Mouse (Mus musculus) limb, embryonic 13.5 days (tissue): ENCODE measurements around the gene Hrg. TPM values are rescaled to one million over a fixed set of nuclear protein-coding genes. Genes with fewer than 3 reads are reported as not detected.

Experiments
- ATAC-seq: fragments of 200-750 bp; cut with Nextera tagmentation; 2 replicates; pipeline ENCODE4 v1.8.0; 2017; ENCODE audit warnings: low read depth, moderate number of reproducible peaks, moderate TSS enrichment; ENCODE audit not compliant: low FRiP score
- H3K27ac ChIP-seq: fragments of 300-500 bp; sonication (generic); 2 replicates; pipeline ENCODE4 v1.5.1; 2015; ENCODE audit warnings: inconsistent platforms, mild to moderate bottlenecking, moderate library complexity
- H3K27me3 ChIP-seq: fragments of 300-500 bp; sonication (generic); 2 replicates; pipeline ENCODE4 v1.6.1; 2015; ENCODE audit warnings: mild to moderate bottlenecking, inconsistent platforms
- H3K36me3 ChIP-seq: fragments of 300-500 bp; sonication (generic); 2 replicates; pipeline ENCODE4 v1.6.1; 2015; ENCODE audit warnings: inconsistent platforms, mild to moderate bottlenecking, moderate library complexity
- H3K4me1 ChIP-seq: fragments of 300-500 bp; sonication (generic); 2 replicates; pipeline ENCODE4 v1.6.1; 2015; ENCODE audit warnings: inconsistent platforms
- H3K4me2 ChIP-seq: fragments of 300-500 bp; sonication (generic); replicated peaks from 2 replicates; pipeline ENCODE4 v1.6.1; 2015; ENCODE audit warnings: inconsistent platforms, mild to moderate bottlenecking, moderate library complexity
- H3K4me3 ChIP-seq: fragments of 300-500 bp; sonication (generic); 2 replicates; pipeline ENCODE4 v1.5.1; 2015; ENCODE audit warnings: moderate library complexity, mild to moderate bottlenecking, inconsistent platforms
- H3K9ac ChIP-seq: fragments of 300-500 bp; sonication (generic); 2 replicates; pipeline ENCODE4 v1.6.1; 2015; ENCODE audit warnings: mild to moderate bottlenecking, inconsistent platforms
- H3K9me3 ChIP-seq: fragments of 300-500 bp; sonication (generic); 2 replicates; pipeline ENCODE4 v1.6.1; 2016; ENCODE audit warnings: inconsistent platforms
- WGBS: fragments of 180-500 bp; shearing (Covaris S2); methylation state at CpG from one replicate; pipeline ENCODE4 v1.1.7; 2015; 5-methylcytosine and 5-hydroxymethylcytosine counted together
- polyA plus RNA-seq: library from polyadenylated mRNA; unstranded; fragments of >200 nt; fragmentation: Nextera tagmentation; extraction: Ambion mirVana; gene quantifications from 2 replicates; pipeline ENCODE4 v1.2.1, GENCODE M21; 2015

Gene Hrg
- not detected in 2 replicates for polyA plus RNA-seq

DNA sequence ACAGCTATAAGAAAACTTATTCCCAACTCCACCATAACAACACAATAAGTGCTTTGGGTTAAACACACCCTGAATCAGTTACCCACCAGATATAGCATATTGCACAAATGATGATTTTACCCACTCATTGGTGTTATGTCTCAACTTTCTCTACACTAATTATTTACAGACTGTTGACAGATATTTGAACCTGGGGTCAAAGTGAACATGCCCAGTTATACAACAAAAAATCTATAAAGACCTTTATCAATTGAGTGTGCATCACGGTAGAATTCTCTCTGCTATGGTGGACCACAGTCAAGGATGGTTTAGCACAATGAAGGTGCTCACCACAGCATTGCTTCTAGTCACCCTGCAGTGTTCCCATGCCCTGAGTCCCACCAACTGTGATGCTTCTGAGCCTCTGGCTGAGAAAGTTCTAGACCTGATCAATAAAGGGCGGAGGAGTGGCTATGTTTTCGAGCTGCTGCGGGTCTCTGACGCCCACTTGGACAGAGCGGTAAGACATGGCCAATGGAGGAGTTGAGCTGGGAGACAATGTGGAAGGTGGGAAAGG, at the start of gene Hrg:
Gene Hrg (plus strand): TSS at position 233 of the 556 bp plus-strand sequence.
- no peak within 1 kb of the TSS for H3K9ac ChIP-seq
- no peaks in the 10 kb centered on the region for H3K27me3 ChIP-seq
- ATAC-seq = no peak
- H3K36me3 ChIP-seq = no peaks in the 10 kb centered on the region
- 90% methylated on average over 6 of the region's 6 CpGs for whole genome bisulfite sequencing
- no peaks in the 10 kb centered on the region for H3K4me1 ChIP-seq
- H3K9me3 ChIP-seq = no peaks in the 10 kb centered on the region
- H3K27ac ChIP-seq = no peak within 1 kb of the TSS
- no peak within 1 kb of the TSS for H3K4me2 ChIP-seq
- no peak within 1 kb of the TSS for H3K4me3 ChIP-seq

DNA sequence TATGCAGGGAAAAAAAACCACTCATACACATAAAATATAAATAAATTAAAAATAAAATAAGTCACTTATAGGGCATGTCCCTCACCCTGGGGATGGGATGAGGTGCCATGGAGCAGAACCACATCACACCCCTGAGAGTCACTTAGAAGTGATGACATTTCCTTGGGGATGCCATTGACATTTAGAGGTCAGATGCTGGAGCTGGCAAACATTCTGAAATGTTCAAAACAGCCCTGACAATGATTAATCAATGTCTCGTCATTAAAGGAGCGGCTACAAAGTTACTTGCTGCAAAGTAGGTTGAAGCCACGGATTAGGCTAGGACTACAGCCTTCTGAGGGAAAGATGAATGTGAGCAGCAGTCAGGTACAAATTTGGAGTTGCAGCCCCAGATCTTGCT, 49.5 kb upstream of the Hrg start:
- Histone ChIP-seq H3K36me3 (no peaks in the 10 kb centered on the region), H3K4me2 (no peak overlapping the region), H3K9me3 (no peaks in the 10 kb centered on the region), H3K9ac (no peak overlapping the region), H3K27me3 (no peaks in the 10 kb centered on the region), H3K4me3 (no peak overlapping the region), H3K27ac (no peak overlapping the region), H3K4me1 (peaks cover 7% of the 10 kb centered on the region)
- no peak for ATAC-seq
- WGBS = 88% methylated on average over 3 of the region's 3 CpGs

DNA sequence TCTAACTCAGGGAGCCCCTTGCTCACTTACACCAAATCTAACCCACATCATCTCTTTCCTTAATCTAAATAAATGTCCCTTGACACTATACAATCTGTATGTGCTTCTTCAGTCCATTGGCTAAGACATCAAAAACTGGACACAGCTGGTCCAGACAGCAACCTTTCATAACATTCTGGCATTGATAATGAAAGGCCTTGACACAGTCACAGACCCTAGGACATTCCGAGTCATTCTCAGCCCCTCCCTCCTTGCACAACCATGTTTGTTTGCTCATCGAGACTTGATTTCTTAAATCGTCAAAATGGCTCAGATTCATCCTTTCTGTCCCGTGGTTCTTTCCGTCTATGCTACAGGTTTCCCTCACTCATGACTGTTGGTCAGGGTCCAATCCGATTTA, 41.6 kb upstream of the Hrg start:
- 86% methylated on average over 6 of the region's 6 CpGs for WGBS
- no peak overlapping the region for H3K4me2 ChIP-seq

DNA sequence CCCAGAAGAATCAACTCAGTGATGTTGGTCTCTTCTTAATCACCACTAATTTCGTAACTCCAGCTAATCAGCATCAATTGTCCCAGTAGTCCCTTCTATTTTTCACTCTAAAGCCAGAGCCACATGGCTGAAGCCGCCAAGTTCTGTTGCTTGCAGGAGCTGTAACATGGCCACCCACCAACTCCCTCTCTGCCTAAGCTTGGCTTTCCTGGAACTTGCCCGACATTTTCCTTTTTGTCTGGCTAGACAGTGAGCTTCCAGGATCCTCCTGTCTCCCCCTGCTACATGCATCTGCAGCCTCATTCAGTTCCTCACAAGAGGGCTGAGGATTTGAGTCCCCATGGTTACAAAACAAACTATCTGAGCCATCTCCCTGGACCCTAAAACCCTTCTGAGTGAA, 38.9 kb upstream of the Hrg start:
- no peak overlapping the region for H3K4me3 ChIP-seq
- no peak for ATAC-seq

More for the DNA sequence above, 41.6 kb upstream of the Hrg start:
- Histone ChIP-seq H3K4me3 (no peak overlapping the region), H3K36me3 (no peaks in the 10 kb centered on the region), H3K4me1 (no peaks in the 10 kb centered on the region), H3K27me3 (no peaks in the 10 kb centered on the region), H3K9ac (no peak overlapping the region), H3K9me3 (no peaks in the 10 kb centered on the region), H3K27ac (no peak overlapping the region)
- ATAC-seq = no peak

DNA sequence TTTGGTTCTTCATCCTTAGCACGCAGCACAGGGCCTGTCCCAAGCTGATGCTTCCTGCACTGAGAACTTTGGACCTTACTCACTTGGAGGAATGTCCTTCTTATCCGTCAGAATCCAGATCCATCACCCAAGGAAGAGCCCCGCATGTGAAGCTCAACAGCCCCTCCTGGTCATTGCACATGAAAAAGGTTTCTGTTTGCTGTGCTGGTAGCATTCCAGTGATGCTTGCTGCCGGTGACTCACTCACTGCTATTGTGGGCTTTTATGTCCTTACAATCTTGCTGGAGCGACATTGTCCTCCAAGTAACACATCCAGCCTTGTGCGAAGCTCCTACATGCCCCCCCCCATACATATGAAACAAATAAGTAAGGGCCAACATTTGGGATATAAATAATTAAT, 38.0 kb upstream of the Hrg start:
- no peak overlapping the region for H3K9ac ChIP-seq
- H3K4me3 ChIP-seq = no peak overlapping the region
- H3K27me3 ChIP-seq = no peaks in the 10 kb centered on the region
- no peak overlapping the region for H3K27ac ChIP-seq
- WGBS = 82% methylated on average over 6 of the region's 6 CpGs
- H3K4me1 ChIP-seq = no peaks in the 10 kb centered on the region
- H3K4me2 ChIP-seq = no peak overlapping the region
- H3K36me3 ChIP-seq = no peaks in the 10 kb centered on the region
- no peaks in the 10 kb centered on the region for H3K9me3 ChIP-seq
- no peak for ATAC-seq

More for the DNA sequence above, 38.9 kb upstream of the Hrg start:
- 80% methylated on average over 3 of the region's 3 CpGs for WGBS
- no peaks in the 10 kb centered on the region for H3K9me3 ChIP-seq
- H3K27ac ChIP-seq = no peak overlapping the region
- H3K4me1 ChIP-seq = no peaks in the 10 kb centered on the region
- H3K27me3 ChIP-seq = no peaks in the 10 kb centered on the region
- no peak overlapping the region for H3K9ac ChIP-seq
- H3K4me2 ChIP-seq = no peak overlapping the region
- no peaks in the 10 kb centered on the region for H3K36me3 ChIP-seq

DNA sequence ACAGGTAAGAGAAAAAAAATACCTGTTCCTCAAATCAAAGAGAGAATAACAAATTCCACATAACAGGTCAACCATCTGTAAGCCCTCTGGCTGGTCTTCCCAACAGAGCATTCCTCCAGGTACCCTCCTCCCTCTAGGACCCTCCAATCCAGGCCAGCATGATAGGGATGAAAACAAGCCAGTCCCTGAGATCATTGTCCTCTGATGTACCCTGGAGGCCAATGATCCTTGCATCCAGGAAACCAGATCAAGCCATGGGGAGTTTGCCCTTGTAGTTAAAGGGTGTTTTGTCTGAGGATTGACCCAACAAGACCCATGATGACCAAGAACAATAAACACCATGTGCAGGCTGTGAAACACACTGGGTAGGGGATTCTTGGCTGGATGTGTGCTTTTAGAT, 36.6 kb upstream of the Hrg start:
- Histone ChIP-seq H3K9ac (no peak overlapping the region), H3K27me3 (no peaks in the 10 kb centered on the region), H3K4me3 (no peak overlapping the region), H3K27ac (no peak overlapping the region), H3K36me3 (no peaks in the 10 kb centered on the region), H3K9me3 (no peaks in the 10 kb centered on the region), H3K4me1 (peaks cover 6% of the 10 kb centered on the region; the same call in 1 of the 2 replicates), H3K4me2 (no peak overlapping the region)
- no peak for ATAC-seq

DNA sequence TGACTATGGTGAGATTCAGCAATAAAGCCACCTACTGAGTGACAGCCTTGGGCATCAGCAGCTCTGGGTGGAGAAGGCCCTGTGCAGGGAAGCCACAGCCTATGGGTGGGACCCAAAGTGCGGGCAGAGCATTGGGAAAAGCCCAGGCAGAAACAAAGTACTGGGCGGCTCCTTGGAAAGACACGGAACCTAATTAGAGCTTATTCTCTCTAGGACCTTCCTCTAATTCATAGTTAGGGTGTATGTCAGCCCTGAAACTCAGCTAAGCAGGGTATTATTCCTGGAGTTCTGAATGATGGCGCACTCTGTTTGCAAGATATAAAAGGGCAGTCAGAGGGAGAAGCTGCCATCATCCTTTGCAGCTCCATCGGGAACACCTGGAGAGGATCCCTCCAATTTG, 32.8 kb upstream of the Hrg start, which contains the start of gene Fetub:
Gene Fetub (plus strand): TSS at position 301 of the 400 bp plus-strand sequence.
- 93% methylated on average over 5 of the region's 5 CpGs for WGBS
- Histone ChIP-seq H3K9me3 (no peaks in the 10 kb centered on the region), H3K27me3 (no peaks in the 10 kb centered on the region), H3K4me1 (peaks cover 6% of the 10 kb centered on the region; the same call in 1 of the 2 replicates), H3K27ac (no peak within 1 kb of the TSS), H3K4me2 (no peak within 1 kb of the TSS; the same call in 1 of the 2 replicates), H3K4me3 (no peak within 1 kb of the TSS), H3K9ac (no peak within 1 kb of the TSS), H3K36me3 (no peaks in the 10 kb centered on the region)
- ATAC-seq = no peak

DNA sequence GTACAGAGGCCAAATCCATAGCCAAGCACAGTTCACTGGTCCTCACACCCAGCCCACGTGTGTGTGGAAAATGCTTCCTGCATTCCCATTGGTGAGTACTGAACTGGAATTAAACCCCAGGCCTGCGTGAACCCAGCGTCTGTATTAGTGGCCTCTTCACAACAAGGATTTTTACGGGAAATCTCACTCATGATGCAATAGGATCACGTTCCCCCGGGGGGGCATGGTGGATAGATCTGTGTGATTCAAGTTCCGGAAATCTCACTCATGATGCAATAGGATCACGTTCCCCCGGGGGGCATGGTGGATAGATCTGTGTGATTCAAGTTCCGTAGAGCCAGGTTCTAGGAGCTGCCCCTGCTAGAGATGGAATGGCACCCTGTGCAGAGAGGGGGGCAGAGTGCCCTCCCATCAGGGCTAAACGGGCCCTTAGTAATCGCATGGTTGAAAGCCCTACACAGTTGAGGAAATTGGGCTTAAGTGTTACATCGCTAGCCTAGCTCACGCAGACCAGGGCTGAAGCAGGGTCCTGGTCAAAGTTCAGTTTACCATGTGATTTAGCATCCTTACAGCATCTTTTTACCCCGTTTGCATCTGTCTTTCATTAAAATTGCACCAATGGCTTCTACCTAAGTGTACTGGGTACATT, 32.1 kb upstream of the Hrg start:
- ATAC-seq = no peak
- 44% methylated on average over 15 of the region's 15 CpGs for WGBS
- H3K4me1 ChIP-seq = peaks cover 6% of the 10 kb centered on the region; the same call in 1 of the 2 replicates

DNA sequence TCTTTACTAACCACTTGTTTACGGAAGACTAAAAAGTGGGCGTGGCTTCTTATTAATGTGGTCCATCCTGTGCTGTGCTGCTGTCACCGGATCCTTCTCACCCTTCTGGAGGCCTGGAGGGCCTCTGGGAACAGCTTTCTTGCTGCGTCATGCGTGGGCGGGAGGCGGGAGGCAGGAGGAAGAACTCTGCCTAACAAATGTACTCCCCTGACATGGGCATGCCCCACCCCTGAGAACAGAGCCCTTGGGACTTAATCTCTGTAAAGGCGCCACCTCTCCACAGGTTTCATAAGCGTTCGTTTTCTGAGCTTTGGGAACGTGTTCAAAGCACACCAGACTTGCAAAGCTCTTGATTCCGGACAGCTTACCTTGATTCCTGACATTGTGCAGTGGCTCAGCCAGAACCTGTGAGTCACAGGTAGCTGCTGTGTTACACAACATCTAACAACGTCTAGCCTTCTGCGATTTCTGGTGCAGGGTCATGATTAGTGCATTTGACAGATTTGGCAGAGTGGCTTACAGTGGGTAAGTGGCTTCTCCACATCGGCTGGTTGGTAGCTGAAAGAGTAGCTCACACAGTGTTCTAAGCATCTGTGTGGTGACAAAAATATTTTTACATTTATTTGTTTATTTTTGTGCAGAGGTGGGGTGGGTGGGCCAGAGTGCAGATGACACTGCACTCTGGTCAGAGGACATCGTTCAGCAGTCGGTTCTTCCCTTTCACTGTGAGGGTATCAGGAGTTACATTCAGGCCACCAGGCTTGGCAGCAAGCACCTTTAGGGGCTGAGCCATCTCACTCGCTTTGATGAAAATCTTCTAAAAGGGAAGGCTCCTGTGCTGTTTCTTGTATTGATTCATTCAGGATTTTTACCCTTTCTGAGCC, 30.7 kb upstream of the Hrg start:
- Histone ChIP-seq H3K9me3 (no peaks in the 10 kb centered on the region), H3K4me2 (no peak overlapping the region), H3K4me1 (peaks cover 6% of the 10 kb centered on the region; the same call in 1 of the 2 replicates), H3K9ac (no peak overlapping the region), H3K36me3 (no peaks in the 10 kb centered on the region), H3K4me3 (no peak overlapping the region), H3K27me3 (no peaks in the 10 kb centered on the region), H3K27ac (no peak overlapping the region)
- 51% methylated on average over 18 of the region's 18 CpGs for WGBS
- no peak for ATAC-seq

More for the DNA sequence above, 32.1 kb upstream of the Hrg start:
- H3K9ac ChIP-seq = no peak overlapping the region
- H3K36me3 ChIP-seq = no peaks in the 10 kb centered on the region
- no peaks in the 10 kb centered on the region for H3K9me3 ChIP-seq
- H3K4me2 ChIP-seq = no peak overlapping the region; the same call in 1 of the 2 replicates
- H3K4me3 ChIP-seq = no peak overlapping the region
- no peak overlapping the region for H3K27ac ChIP-seq
- H3K27me3 ChIP-seq = no peaks in the 10 kb centered on the region

DNA sequence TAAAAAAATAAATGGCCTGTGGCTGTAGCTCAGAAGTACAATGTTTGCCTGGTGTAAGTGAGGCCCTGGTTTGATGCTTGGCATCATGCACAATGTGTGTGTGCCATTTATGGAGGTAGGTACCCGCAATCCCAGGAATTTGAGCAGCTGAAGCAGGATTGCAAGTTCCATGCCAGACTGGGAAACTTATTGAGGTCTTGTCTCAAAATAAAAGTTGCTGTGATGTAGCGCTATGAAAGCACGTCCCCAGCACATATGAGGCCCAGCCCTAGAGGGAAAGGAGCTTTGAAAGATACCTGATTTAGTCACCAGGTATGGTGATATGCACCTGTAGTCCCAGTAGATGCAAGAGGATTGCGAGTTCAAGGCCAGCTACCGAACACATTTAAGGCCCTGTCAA, 29.1 kb upstream of the Hrg start:
- no peak overlapping the region for H3K9ac ChIP-seq
- H3K4me3 ChIP-seq = no peak overlapping the region
- H3K36me3 ChIP-seq = no peaks in the 10 kb centered on the region
- peaks cover 6% of the 10 kb centered on the region; the same call in 1 of the 2 replicates for H3K4me1 ChIP-seq
- no peak overlapping the region for H3K4me2 ChIP-seq
- no peak overlapping the region for H3K27ac ChIP-seq
- ATAC-seq = no peak
- no peaks in the 10 kb centered on the region for H3K9me3 ChIP-seq
- no peaks in the 10 kb centered on the region for H3K27me3 ChIP-seq
- 90% methylated on average over 5 of the region's 5 CpGs for WGBS

DNA sequence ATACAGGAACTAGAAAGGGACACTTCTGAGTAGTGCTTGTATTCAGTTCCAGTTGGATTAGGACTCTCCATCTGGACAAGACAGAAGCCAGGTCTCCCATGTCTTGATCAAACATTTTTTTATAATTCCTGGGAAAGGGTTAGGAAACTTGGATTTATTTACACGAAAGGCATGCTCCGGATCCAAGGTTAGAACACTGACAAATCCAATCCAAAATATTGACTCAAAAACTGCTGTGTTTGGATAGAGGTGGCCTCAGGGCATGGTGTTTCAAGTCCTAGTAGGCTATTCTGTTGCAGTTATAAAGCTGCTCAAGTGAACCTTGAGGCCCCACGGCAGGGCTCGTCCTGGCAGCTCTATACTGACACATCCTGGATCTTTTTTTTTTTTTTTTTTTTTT, 28.4 kb upstream of the Hrg start:
- H3K36me3 ChIP-seq = no peaks in the 10 kb centered on the region
- no peak overlapping the region for H3K27ac ChIP-seq
- no peak overlapping the region for H3K4me2 ChIP-seq
- no peak overlapping the region for H3K9ac ChIP-seq
- H3K9me3 ChIP-seq = no peaks in the 10 kb centered on the region
- no peak overlapping the region for H3K4me3 ChIP-seq
- 82% methylated on average over 4 of the region's 4 CpGs for WGBS
- H3K4me1 ChIP-seq = peaks cover 6% of the 10 kb centered on the region; the same call in 1 of the 2 replicates
- ATAC-seq = no peak
- H3K27me3 ChIP-seq = no peaks in the 10 kb centered on the region

DNA sequence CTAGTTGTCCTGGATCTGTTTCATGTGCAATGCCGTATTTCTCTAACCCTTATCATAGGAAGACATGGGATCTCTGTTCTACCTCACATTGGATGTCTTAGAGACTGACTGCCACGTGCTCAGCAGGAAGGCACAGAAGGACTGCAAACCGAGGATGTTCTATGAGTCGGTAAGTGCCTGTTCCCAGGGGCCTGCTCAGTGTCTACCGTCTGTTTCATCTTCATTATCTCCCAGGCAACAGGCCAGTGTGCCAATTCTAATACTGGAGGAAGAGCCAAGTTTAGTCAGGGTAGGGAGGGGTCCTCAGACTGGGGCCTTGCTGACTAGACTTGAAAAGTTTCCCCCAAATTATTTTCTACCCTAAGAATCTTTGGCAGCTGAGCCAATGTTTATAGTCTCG, 21.3 kb upstream of the Hrg start:
- Histone ChIP-seq H3K27ac (no peak overlapping the region), H3K4me2 (no peak overlapping the region), H3K27me3 (no peaks in the 10 kb centered on the region), H3K9me3 (no peaks in the 10 kb centered on the region), H3K4me3 (no peak overlapping the region), H3K9ac (no peak overlapping the region), H3K4me1 (no peaks in the 10 kb centered on the region), H3K36me3 (no peaks in the 10 kb centered on the region)
- 85% methylated on average over 6 of the region's 6 CpGs for WGBS
- no peak for ATAC-seq
